Mouse (Mus musculus): ENCODE results near the gene Dhx33. TPM values are rescaled to one million over a fixed set of nuclear protein-coding genes. Genes with fewer than 3 reads are reported as not detected.
A peak's percentile ranks its signal among the peaks of the same experiment; 100 is the strongest.

Gene Dhx33
- 10 to 100 TPM in 25 of 26 experiments, 1 to 10 TPM in 1; 9.9 to 49.8 (median 26.2) TPM for total RNA-seq (2018; cell fraction: chromatin; rRNA removed)
- total RNA-seq (2018; cell fraction: cytosol; rRNA removed) = 10 to 100 TPM in 12 of 26 experiments, 1 to 10 TPM in 14; 5.0 to 12.8 (median 9.7) TPM
- 10 to 100 TPM in 25 of 26 experiments, 1 to 10 TPM in 1; 8.6 to 48.5 (median 16.1) TPM for total RNA-seq (2018; cell fraction: nucleus; rRNA removed)
- polyA plus RNA-seq (2018) = 9.2 to 12.2 TPM (median 9.6 TPM) in 3 replicates

GRCm38 (mm10) chr11:71004316-71004773, at the start of gene Dhx33:
TSS of gene Dhx33 (minus strand) at chr11:71004437.
- 1% methylated on average over 35 of the region's 35 CpGs for WGBS (ENCODE audit: missing documents)

GRCm38 (mm10) chr11:71052554-71052953, 48.3 kb upstream of the Dhx33 start:
- H3K79me2 ChIP-seq (ENCODE audit: inconsistent target) = no peaks in the 10 kb centered on the region
- H3K36me3 ChIP-seq (ENCODE audit: inconsistent target) = no peaks in the 10 kb centered on the region
- H3K4me3 ChIP-seq (ENCODE audit: inconsistent target) = no peak overlapping the region
- no peak overlapping the region for H3K27ac ChIP-seq
- 0% methylated on average over 1 of the region's 1 CpGs for WGBS (ENCODE audit: missing documents)

More at GRCm38 (mm10) chr11:71004316-71004773, at the start of gene Dhx33:
- H3K27ac ChIP-seq = peak within 1 kb of the TSS; percentile 41
- peaks cover 13% of the 10 kb centered on the region; the same call in 1 of the 2 replicates for H3K36me3 ChIP-seq (ENCODE audit: inconsistent target)
- H3K4me3 ChIP-seq (ENCODE audit: inconsistent target) = peak within 1 kb of the TSS; percentile 88
- peaks cover 36% of the 10 kb centered on the region for H3K79me2 ChIP-seq (ENCODE audit: inconsistent target)

- Histone ChIP-seq H3K27ac (no peak overlapping the region), H3K36me3 (ENCODE audit: inconsistent target) (no peaks in the 10 kb centered on the region), H3K4me3 (ENCODE audit: inconsistent target) (no peak overlapping the region), H3K79me2 (ENCODE audit: inconsistent target) (no peaks in the 10 kb centered on the region)
- 100% methylated on average over 3 of the region's 5 CpGs for WGBS (ENCODE audit: missing documents)
Observed at GRCm38 (mm10) chr11:71039526-71040298, 35.5 kb upstream of the Dhx33 start.

- WGBS (ENCODE audit: missing documents) = 10% methylated on average over 25 of the region's 31 CpGs
- Histone ChIP-seq H3K4me3 (ENCODE audit: inconsistent target) (no peak within 1 kb of the TSS), H3K27ac (no peak within 1 kb of the TSS), H3K36me3 (ENCODE audit: inconsistent target) (no peaks in the 10 kb centered on the region), H3K79me2 (ENCODE audit: inconsistent target) (no peaks in the 10 kb centered on the region)
Observed at GRCm38 (mm10) chr11:71033163-71033761, 29.0 kb upstream of the Dhx33 start, which contains the start of gene 6330403K07Rik. TSS of gene 6330403K07Rik (minus strand) at chr11:71033513.

GRCm38 (mm10) chr11:71032491-71033162, 28.4 kb upstream of the Dhx33 start:
- Histone ChIP-seq H3K4me3 (ENCODE audit: inconsistent target) (no peak overlapping the region), H3K79me2 (ENCODE audit: inconsistent target) (no peaks in the 10 kb centered on the region), H3K27ac (no peak overlapping the region), H3K36me3 (ENCODE audit: inconsistent target) (no peaks in the 10 kb centered on the region)
- WGBS (ENCODE audit: missing documents) = 51% methylated on average over 19 of the region's 26 CpGs

- 90% methylated on average over 7 of the region's 7 CpGs for WGBS (ENCODE audit: missing documents)
- Histone ChIP-seq H3K4me3 (ENCODE audit: inconsistent target) (no peak overlapping the region), H3K36me3 (ENCODE audit: inconsistent target) (peaks cover 3% of the 10 kb centered on the region; the same call in 1 of the 2 replicates), H3K27ac (no peak overlapping the region), H3K79me2 (ENCODE audit: inconsistent target) (no peaks in the 10 kb centered on the region)
Observed at GRCm38 (mm10) chr11:71032070-71032469, 27.8 kb upstream of the Dhx33 start.

GRCm38 (mm10) chr11:71029403-71030118, 25.3 kb upstream of the Dhx33 start:
- 78% methylated on average over 3 of the region's 3 CpGs for WGBS (ENCODE audit: missing documents)
- H3K27ac ChIP-seq = no peak overlapping the region
- H3K36me3 ChIP-seq (ENCODE audit: inconsistent target) = peaks cover 28% of the 10 kb centered on the region
- H3K4me3 ChIP-seq (ENCODE audit: inconsistent target) = no peak overlapping the region
- peaks cover 8% of the 10 kb centered on the region; the same call in 1 of the 2 replicates for H3K79me2 ChIP-seq (ENCODE audit: inconsistent target)

GRCm38 (mm10) chr11:71028280-71028679, 24.0 kb upstream of the Dhx33 start:
- 79% methylated on average over 3 of the region's 3 CpGs for WGBS (ENCODE audit: missing documents)
- peaks cover 34% of the 10 kb centered on the region for H3K36me3 ChIP-seq (ENCODE audit: inconsistent target)
- H3K27ac ChIP-seq = no peak overlapping the region
- peaks cover 20% of the 10 kb centered on the region for H3K79me2 ChIP-seq (ENCODE audit: inconsistent target)
- no peak overlapping the region for H3K4me3 ChIP-seq (ENCODE audit: inconsistent target)

GRCm38 (mm10) chr11:71019201-71020068, 15.2 kb upstream of the Dhx33 start, which contains the start of the genes Mis12 and Derl2:
TSS of gene Mis12 (plus strand) at chr11:71019611.
TSS of gene Derl2 (minus strand) at chr11:71019841.
- Histone ChIP-seq H3K27ac (peak within 1 kb of the TSS; percentile 79), H3K79me2 (ENCODE audit: inconsistent target) (peaks cover 93% of the 10 kb centered on the region), H3K36me3 (ENCODE audit: inconsistent target) (peaks cover 12% of the 10 kb centered on the region; the same call in 1 of the 2 replicates), H3K4me3 (ENCODE audit: inconsistent target) (peak within 1 kb of the TSS; percentile 99)
- WGBS (ENCODE audit: missing documents) = under 1% methylated on average over 70 of the region's 71 CpGs

GRCm38 (mm10) chr11:71018416-71019200, 14.4 kb upstream of the Dhx33 start:
- Histone ChIP-seq H3K36me3 (ENCODE audit: inconsistent target) (peaks cover 16% of the 10 kb centered on the region; the same call in 1 of the 2 replicates), H3K27ac (peak overlapping the region; percentile 79), H3K79me2 (ENCODE audit: inconsistent target) (peaks cover 93% of the 10 kb centered on the region), H3K4me3 (ENCODE audit: inconsistent target) (peak overlapping the region; percentile 99)
- 4% methylated on average over 28 of the region's 28 CpGs for WGBS (ENCODE audit: missing documents)

GRCm38 (mm10) chr11:71017051-71017450, 12.8 kb upstream of the Dhx33 start:
- no peak overlapping the region for H3K27ac ChIP-seq
- H3K36me3 ChIP-seq (ENCODE audit: inconsistent target) = peaks cover 29% of the 10 kb centered on the region; the same call in 1 of the 2 replicates
- H3K4me3 ChIP-seq (ENCODE audit: inconsistent target) = no peak overlapping the region
- H3K79me2 ChIP-seq (ENCODE audit: inconsistent target) = peaks cover 81% of the 10 kb centered on the region
- 100% methylated on average over 1 of the region's 1 CpGs for WGBS (ENCODE audit: missing documents)

- WGBS (ENCODE audit: missing documents) = 98% methylated on average over 7 of the region's 7 CpGs
- Histone ChIP-seq H3K27ac (no peak overlapping the region), H3K79me2 (ENCODE audit: inconsistent target) (peaks cover 45% of the 10 kb centered on the region), H3K36me3 (ENCODE audit: inconsistent target) (peaks cover 58% of the 10 kb centered on the region), H3K4me3 (ENCODE audit: inconsistent target) (no peak overlapping the region)
Observed at GRCm38 (mm10) chr11:71012743-71013142, 8.5 kb upstream of the Dhx33 start.

Data from macrophage (primary cell).